Mouse (Mus musculus): ENCODE measurements around the gene Gm33543.

Gm33543 gene

DNA sequence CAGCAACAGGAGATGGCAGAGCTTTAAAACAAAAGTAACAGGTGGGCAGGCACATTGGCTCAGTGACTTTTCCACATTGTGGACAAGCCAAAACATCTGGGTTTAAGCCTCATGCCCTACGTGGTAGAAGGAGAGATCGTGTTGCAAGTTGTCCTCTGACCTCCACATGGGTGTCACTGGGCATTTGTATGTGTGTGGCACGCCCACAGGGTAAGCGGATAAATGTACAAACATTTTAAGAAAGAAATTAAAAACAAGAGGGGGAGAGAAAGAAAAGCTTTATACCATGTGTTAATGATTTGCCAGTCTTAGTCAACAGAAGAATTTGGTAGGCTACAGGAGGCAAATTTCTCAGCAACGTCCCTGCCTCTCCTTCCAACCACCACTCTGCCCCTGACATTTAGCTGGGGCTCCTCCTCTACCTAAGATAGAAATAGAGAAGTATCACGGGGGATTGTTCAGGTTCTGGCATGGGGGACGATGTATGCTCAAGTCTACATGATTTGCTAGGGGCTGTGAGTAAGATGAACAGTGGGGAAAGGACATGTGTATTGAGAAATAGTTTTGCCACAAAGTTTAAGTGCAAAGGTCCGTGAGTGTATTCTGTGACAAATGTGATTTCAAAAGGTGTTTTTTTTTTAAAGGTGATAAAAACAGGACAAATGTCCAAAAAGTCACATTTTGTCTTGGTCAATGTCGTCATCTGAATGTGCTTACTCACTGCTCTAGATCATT, 6.0 kb downstream of the Gm33543 start:
- DNase-seq (ENCODE audit: low spot score in 2 of 2), result no peak

- no peak for DNase-seq (ENCODE audit: low spot score in 2 of 2)
These were observed 11.8 kb downstream of the Gm33543 start for GRCm38 (mm10) chr10:95830891-95831290.

GRCm38 (mm10) chr10:95829471-95829870, 13.3 kb downstream of the Gm33543 start:
- no peak for DNase-seq (ENCODE audit: low spot score in 2 of 2)

GRCm38 (mm10) chr10:95828374-95828773, 14.4 kb downstream of the Gm33543 start:
- no peak for DNase-seq (ENCODE audit: low spot score in 2 of 2)

- DNase-seq (ENCODE audit: low spot score in 2 of 2), result no peak
These were observed 17.1 kb downstream of the Gm33543 start for GRCm38 (mm10) chr10:95825651-95826050.

DNA sequence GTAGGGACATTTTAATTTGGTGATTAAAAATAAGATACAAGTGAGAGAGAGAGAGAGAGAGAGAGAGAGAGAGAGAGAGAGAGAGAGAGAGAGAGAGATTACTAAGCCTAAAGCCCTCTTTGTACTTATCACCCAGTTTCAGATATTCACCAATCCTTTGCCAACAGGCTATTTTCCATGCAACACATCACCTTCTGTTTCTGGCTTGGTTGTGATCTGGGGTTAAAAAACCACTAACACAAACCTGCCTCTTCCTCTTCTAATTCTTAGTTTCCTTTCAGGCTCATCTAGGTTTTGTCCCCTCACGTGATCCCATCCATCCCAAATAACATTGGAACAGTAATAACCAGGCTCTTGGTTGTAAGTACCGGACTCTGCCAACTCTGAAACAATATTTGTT, 24.2 kb downstream of the Gm33543 start:
- no peak for DNase-seq (ENCODE audit: low spot score in 2 of 2)

DNA sequence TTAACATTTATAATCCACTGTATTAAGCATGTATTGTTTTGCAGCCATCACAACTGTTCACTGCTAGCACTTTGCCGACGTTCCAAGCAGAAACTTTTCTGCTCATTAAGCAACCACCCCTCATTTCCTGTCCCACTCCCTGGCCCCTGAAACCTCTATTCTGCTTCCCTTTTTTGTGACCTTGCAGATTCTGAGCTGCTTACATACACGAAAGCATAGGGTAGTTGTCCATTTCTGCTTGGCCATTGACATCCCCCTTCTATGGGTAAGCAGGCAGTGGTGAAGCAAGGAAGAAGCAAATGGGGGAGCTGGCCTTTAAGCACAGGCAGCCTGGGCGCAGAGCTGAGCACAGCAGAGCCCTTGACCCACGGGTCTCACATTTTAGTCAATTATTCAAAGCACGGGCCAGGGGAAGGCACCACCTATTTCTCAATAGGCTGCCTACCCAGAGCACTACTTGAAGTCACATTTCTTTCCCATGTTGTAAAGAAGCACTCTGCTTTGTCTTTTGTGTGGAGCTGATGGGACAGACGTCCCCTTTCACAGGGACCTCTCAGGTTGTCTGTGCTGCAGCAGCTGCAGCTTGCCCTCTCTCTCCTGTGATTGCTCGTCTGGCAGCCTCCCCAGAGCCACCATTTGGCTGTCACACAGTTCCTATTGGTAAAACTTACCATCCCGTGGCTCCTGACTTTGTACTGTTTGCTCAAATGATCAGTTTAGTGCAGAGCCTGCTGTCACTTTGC, 25.1 kb downstream of the Gm33543 start:
- DNase-seq (ENCODE audit: low spot score in 2 of 2), result peak; percentile 9 to 20

DNA sequence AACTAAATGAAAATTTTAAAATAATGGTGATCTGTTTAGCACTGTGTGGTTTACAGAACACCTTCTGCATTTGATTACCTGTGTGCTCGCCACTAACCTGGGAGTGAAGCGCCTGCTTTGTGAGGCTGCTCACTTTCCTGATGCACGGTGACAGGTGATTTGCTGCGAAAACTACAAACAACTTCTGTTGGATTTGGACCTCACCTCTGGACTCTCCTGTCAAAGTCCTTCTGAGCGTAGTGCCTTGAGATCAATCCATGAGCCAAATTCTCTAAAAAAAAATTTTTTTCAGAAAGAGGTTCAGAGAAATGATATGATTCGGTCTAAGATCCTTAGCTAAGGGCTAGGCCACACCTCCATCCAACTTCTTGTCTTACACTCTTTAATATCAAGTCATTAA, 28.4 kb downstream of the Gm33543 start:
- DNase-seq (ENCODE audit: low spot score in 2 of 2), result no peak

DNA sequence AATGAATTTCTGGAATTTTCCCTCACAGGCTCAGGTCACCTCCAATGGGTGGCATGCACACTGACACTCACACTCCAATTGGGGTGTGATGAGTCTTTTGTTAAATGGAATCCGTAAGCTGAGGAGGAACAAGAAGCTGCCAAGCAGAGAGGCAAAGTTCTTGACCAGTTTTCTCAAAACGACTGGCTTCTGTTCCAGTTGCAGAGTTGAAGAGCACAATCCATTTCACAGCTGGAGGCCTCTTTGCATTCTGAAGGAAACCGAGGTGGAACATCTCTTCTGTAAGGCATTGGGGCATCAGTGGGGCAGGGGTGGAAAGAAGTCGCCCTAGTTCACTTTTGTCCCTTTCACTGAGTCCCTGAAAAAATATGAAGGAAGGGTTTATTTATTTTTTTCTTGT, 30.9 kb downstream of the Gm33543 start:
- DNase-seq (ENCODE audit: low spot score in 2 of 2), result no peak

GRCm38 (mm10) chr10:95801443-95801811, 41.3 kb downstream of the Gm33543 start:
- DNase-seq (ENCODE audit: low spot score in 2 of 2), result no peak

GRCm38 (mm10) chr10:95800693-95801442, 41.9 kb downstream of the Gm33543 start:
- DNase-seq (ENCODE audit: low spot score in 2 of 2), result no peak

DNA sequence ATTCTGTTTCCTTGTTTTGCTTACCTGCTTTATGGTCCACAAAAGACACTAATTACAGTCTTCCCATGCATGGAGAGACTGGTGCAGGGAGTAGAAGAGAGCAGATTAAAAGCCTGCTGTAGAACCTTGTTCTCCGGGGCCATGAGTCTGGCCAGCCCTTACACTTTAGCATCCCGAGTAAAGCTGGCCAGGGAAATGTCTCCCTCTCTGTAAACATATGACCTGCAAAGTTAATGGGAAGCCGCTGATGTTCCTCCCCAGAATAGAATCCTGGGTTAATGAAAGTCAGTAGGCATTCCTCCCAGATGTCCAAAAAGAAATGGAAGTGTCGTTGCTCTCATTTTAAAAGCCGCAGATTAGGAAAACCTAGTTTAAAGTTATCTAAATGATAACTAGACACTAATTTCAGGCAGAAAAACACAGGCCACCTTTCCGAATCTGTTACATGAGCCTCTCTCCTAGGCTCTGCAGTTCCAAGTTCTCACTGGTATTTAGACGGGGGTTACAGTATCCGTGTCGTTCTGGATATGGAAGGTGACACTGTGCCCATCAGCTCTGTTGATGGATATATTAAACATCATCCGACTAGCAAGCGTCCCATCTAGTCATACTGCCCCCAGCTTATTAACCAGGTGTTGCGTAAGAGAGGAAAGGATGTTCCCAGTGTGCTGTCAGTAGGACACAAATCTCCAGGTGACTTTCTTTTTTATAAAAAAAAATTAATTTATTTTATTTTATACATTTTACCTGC, 44.9 kb downstream of the Gm33543 start:
- DNase-seq (ENCODE audit: low spot score in 2 of 2), result no peak

DNA sequence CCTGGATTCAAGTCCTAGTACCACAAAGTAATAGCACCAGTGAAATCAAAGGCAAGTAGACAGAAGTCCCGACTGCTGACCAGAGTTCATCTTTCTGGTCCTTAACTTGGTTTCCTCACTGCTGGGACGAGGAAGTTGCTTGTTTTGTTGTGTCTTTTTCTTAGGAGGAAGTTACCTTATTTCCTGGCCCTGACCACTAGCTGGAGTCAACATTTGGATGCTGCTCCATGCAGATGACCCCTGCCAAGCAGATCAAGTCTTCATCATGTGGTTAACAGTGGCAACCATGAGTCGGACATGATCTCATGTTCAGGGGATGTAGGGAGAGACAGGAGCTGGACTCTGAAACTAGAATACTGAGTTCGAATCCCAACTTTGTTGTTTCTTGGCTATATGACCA, 47.2 kb downstream of the Gm33543 start:
- no peak for DNase-seq (ENCODE audit: low spot score in 2 of 2)

- DNase-seq (ENCODE audit: low spot score in 2 of 2), result no peak
These were observed 48.0 kb downstream of the Gm33543 start for GRCm38 (mm10) chr10:95794706-95795105.

- no peak for DNase-seq (ENCODE audit: low spot score in 2 of 2)
These were observed 51.3 kb downstream of the Gm33543 start for GRCm38 (mm10) chr10:95791427-95791804.

- DNase-seq (ENCODE audit: low spot score in 2 of 2), result no peak
These were observed 51.8 kb downstream of the Gm33543 start for GRCm38 (mm10) chr10:95790771-95791426.

DNA sequence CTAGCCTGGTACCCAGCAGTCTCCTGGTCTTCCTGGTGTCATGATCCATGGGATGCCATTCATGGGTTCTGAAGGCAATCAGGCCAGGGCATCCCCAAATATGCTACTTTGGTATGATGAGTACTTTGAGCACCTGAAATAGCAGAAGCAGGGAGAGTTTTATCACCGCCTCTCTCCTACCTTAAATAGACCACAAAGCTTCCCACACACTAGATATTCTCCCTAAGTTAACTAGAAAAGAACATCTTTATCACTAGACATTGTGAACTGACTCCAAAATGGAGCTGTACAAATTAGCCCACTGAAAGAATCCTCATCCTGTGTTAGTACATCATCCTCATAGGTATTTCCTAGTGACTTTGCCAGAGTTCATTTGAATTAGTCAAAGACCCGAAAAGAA, 55.6 kb downstream of the Gm33543 start:
- DNase-seq (ENCODE audit: low spot score in 2 of 2), result no peak

DNA sequence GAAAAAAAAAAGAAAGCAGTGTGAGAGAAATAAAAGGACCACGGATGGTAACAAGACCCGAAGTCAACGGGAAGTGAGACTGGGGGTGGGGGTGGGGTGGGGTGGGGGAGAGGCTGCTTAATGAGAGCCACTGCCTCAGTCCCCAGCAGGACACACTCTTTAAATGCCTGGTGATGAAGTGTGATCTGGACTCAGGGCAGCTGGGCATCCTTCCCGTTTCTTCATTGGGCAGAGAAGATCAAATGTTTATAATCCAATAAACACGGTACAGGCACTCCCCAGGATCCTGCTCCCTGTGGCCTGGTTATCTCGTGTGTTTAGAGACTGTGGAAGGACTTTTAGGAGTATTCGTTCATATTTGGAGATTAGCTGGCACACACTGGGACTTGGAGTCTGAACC, 57.9 kb downstream of the Gm33543 start:
- DNase-seq (ENCODE audit: low spot score in 2 of 2), result no peak

DNA sequence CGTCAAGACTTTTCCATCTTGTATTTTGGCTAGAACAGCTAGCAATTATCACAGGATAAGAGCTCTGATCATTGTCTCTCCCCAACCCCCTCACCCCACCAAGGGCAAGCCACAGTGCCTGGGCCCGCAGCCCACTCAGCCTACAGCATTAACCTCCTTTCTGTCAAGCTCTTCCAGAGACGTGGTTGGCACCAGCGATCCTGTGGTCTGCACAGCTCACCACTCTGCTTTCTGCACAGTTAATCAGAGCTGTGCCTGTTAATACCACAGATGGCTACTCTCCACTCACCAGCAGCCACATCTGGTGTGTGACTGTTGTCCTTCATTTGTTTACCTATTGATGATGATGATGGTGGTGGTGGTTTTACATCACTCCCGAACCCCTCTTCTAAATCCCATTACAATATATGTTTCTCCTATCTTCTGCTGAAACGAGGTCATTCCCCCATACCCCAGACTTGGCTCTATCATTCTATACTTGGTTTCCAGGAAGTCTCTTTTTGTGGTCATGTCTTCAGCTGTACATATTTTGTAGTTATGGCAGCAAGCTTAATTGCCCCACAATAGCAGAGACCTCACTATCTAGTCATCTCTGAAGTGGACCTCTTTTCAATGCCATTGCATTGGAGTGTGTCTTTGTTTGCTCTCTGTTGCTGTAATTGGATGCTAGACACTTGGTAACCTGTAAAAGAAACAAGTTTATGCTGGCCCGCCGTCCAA, 61.7 kb downstream of the Gm33543 start:
- no peak for DNase-seq (ENCODE audit: low spot score in 2 of 2)

- DNase-seq (ENCODE audit: low spot score in 2 of 2), result no peak
These were observed 62.8 kb downstream of the Gm33543 start for GRCm38 (mm10) chr10:95779801-95780385.
